Mouse (Mus musculus) embryo, embryonic 11.5 days (tissue): ENCODE data around the gene Rab1b.

ENCODE experiments used
- DNase-seq: peaks from one replicate; pipeline ENCODE4 v3.0.0-alpha.2; 2012; ENCODE audit warnings: low read depth, low spot score

Gene Rab1b

GRCm38 (mm10) chr19:5051031-5051430, 55.8 kb downstream of the Rab1b start:
- DNase-seq: no peak

- DNase-seq: no peak
Observed at GRCm38 (mm10) chr19:5050047-5050905, 56.6 kb downstream of the Rab1b start, which contains the start of gene Rin1. Gene Rin1 (plus strand): TSS chr19:5050481.

- no peak for DNase-seq
Observed at GRCm38 (mm10) chr19:5049325-5049724, 57.5 kb downstream of the Rab1b start.
